Mouse (Mus musculus) lung, postnatal 0 days (tissue): ENCODE results near the gene D430041D05Rik. TPM values are rescaled to one million over a fixed set of nuclear protein-coding genes. Genes with fewer than 3 reads are reported as not detected.

Source experiments
- ATAC-seq: fragments of 200-750 bp; cut with Nextera tagmentation; 2 replicates; pipeline ENCODE4 v1.8.0; 2017; ENCODE audit warnings: moderate library complexity
- DNase-seq: peaks from one replicate; pipeline ENCODE4 v3.0.0-alpha.2; 2016; ENCODE audit warnings: low spot score
- H3K27ac ChIP-seq: fragments of 300-500 bp; sonication (generic); 2 replicates; pipeline ENCODE4 v1.5.1; 2014; ENCODE audit warnings: antibody characterized with exemption, mild to moderate bottlenecking, low read length, mixed read lengths
- H3K27me3 ChIP-seq: fragments of 300-500 bp; sonication (generic); replicated peaks from 2 replicates; pipeline ENCODE4 v1.6.1; 2014; ENCODE audit warnings: low read length, mixed read lengths; ENCODE audit not compliant: insufficient read depth
- H3K36me3 ChIP-seq: fragments of 300-500 bp; sonication (generic); 2 replicates; pipeline ENCODE4 v1.6.1; 2014; ENCODE audit warnings: low read length, mixed read lengths; ENCODE audit not compliant: insufficient read depth
- H3K4me1 ChIP-seq: fragments of 300-500 bp; sonication (generic); 2 replicates; pipeline ENCODE4 v1.6.1; 2014; ENCODE audit warnings: antibody characterized with exemption, low read depth, low read length, mixed read lengths; ENCODE audit not compliant: insufficient read depth
- H3K4me2 ChIP-seq: fragments of 300-500 bp; sonication (generic); replicated peaks from 2 replicates; pipeline ENCODE4 v1.6.1; 2014; ENCODE audit warnings: low read depth, mild to moderate bottlenecking, low read length, moderate library complexity, mixed read lengths
- H3K4me3 ChIP-seq: fragments of 300-500 bp; sonication (generic); 2 replicates; pipeline ENCODE4 v1.5.1; 2014; ENCODE audit warnings: low read depth, low read length
- H3K9ac ChIP-seq: fragments of 300-500 bp; sonication (generic); replicated peaks from 2 replicates; pipeline ENCODE4 v1.6.1; 2014; ENCODE audit warnings: low read depth, mild to moderate bottlenecking
- H3K9me3 ChIP-seq: fragments of 300-500 bp; sonication (generic); 2 replicates; pipeline ENCODE4 v1.6.1; 2016; ENCODE audit warnings: low read length, mixed read lengths
- CTCF ChIP-seq: IDR thresholded peaks from 2 replicates; pipeline ENCODE4 v1.5.1; 2016; ENCODE audit warnings: antibody characterized with exemption, mild to moderate bottlenecking
- EP300 ChIP-seq: IDR thresholded peaks from 2 replicates; pipeline ENCODE4 v1.6.1; 2016; ENCODE audit warnings: antibody characterized with exemption, mild to moderate bottlenecking, control low read depth
- WGBS: fragments of 180-500 bp; shearing (Covaris S2); extraction: QIAGEN DNeasy Blood & Tissue Kit; methylation state at CpG from one replicate; pipeline ENCODE4 v1.1.7; 2014; 5-methylcytosine and 5-hydroxymethylcytosine counted together
- polyA plus RNA-seq: library from polyadenylated mRNA; unstranded; fragments of >200 nt; fragmentation: Nextera tagmentation; extraction: Ambion mirVana; gene quantifications from 2 replicates; pipeline ENCODE4 v1.2.1, GENCODE M21; 2015

D430041D05Rik gene
- polyA plus RNA-seq, 1 experiment from 2014 or later, result 0.69 TPM

- ATAC-seq (no peak), DNase-seq (no peak)
- WGBS, result 39% methylated on average over 3 of the region's 3 CpGs
- no peak overlapping the region for H3K27ac ChIP-seq
- H3K4me2 ChIP-seq, result no peak overlapping the region
- no peak overlapping the region for H3K4me3 ChIP-seq
- no peaks in the 10 kb centered on the region for H3K9me3 ChIP-seq
- H3K4me1 ChIP-seq, result no peaks in the 10 kb centered on the region
- TF ChIP-seq CTCF (no peak), EP300 (no peak)
- H3K27me3 ChIP-seq, result no peaks in the 10 kb centered on the region
- H3K36me3 ChIP-seq, result no peaks in the 10 kb centered on the region
- no peak overlapping the region for H3K9ac ChIP-seq
Measured at GRCm38 (mm10) chr2:104197281-104197680, 213.5 kb downstream of the D430041D05Rik start.

- Histone ChIP-seq H3K4me3 (no peak overlapping the region), H3K4me2 (no peak overlapping the region), H3K27ac (no peak overlapping the region), H3K9me3 (no peaks in the 10 kb centered on the region), H3K36me3 (no peaks in the 10 kb centered on the region), H3K27me3 (no peaks in the 10 kb centered on the region), H3K4me1 (no peaks in the 10 kb centered on the region), H3K9ac (no peak overlapping the region)
- 85% methylated on average over 18 of the region's 18 CpGs for WGBS
- ATAC-seq (no peak), DNase-seq (no peak)
- no peak for TF ChIP-seq EP300
- TF ChIP-seq CTCF, result no peak
Measured at GRCm38 (mm10) chr2:104192401-104193141, 218.2 kb downstream of the D430041D05Rik start.

- no peak overlapping the region for H3K9ac ChIP-seq
- WGBS, result 61% methylated on average over 2 of the region's 2 CpGs
- no peaks in the 10 kb centered on the region for H3K27me3 ChIP-seq
- ATAC-seq, result no peak
- DNase-seq, result no peak
- no peaks in the 10 kb centered on the region for H3K36me3 ChIP-seq
- H3K4me1 ChIP-seq, result no peaks in the 10 kb centered on the region
- H3K4me2 ChIP-seq, result no peak overlapping the region
- no peak overlapping the region for H3K27ac ChIP-seq
- TF ChIP-seq EP300 (no peak), CTCF (no peak)
- H3K9me3 ChIP-seq, result no peaks in the 10 kb centered on the region
- no peak overlapping the region for H3K4me3 ChIP-seq
Measured at GRCm38 (mm10) chr2:104191723-104192122, 219.1 kb downstream of the D430041D05Rik start.

GRCm38 (mm10) chr2:104188859-104189258, 222.0 kb downstream of the D430041D05Rik start:
- Histone ChIP-seq H3K4me1 (no peaks in the 10 kb centered on the region), H3K9me3 (no peaks in the 10 kb centered on the region), H3K9ac (no peak overlapping the region), H3K27ac (no peak overlapping the region), H3K27me3 (no peaks in the 10 kb centered on the region), H3K4me2 (no peak overlapping the region), H3K4me3 (no peak overlapping the region), H3K36me3 (no peaks in the 10 kb centered on the region)
- ATAC-seq (no peak), DNase-seq (no peak)
- 62% methylated on average over 2 of the region's 2 CpGs for WGBS
- TF ChIP-seq CTCF (no peak), EP300 (no peak)

- TF ChIP-seq EP300 (no peak), CTCF (no peak)
Measured at GRCm38 (mm10) chr2:104187073-104187472, 223.7 kb downstream of the D430041D05Rik start.

GRCm38 (mm10) chr2:104185616-104186015, 225.2 kb downstream of the D430041D05Rik start:
- Histone ChIP-seq H3K4me2 (no peak overlapping the region), H3K27me3 (no peaks in the 10 kb centered on the region), H3K4me3 (no peak overlapping the region), H3K27ac (no peak overlapping the region), H3K4me1 (no peaks in the 10 kb centered on the region), H3K9me3 (no peaks in the 10 kb centered on the region), H3K9ac (no peak overlapping the region), H3K36me3 (no peaks in the 10 kb centered on the region)
- DNase-seq (no peak), ATAC-seq (no peak)
- WGBS, result 80% methylated on average over 5 of the region's 5 CpGs
- TF ChIP-seq EP300 (no peak), CTCF (no peak)

More at GRCm38 (mm10) chr2:104187073-104187472, 223.7 kb downstream of the D430041D05Rik start:
- Histone ChIP-seq H3K27me3 (no peaks in the 10 kb centered on the region), H3K4me3 (no peak overlapping the region), H3K36me3 (no peaks in the 10 kb centered on the region), H3K4me1 (no peaks in the 10 kb centered on the region), H3K9me3 (no peaks in the 10 kb centered on the region), H3K4me2 (no peak overlapping the region), H3K9ac (no peak overlapping the region), H3K27ac (no peak overlapping the region)
- 27% methylated on average over 3 of the region's 3 CpGs for WGBS
- ATAC-seq (no peak), DNase-seq (no peak)
